Mouse (Mus musculus) liver, adult 2 months (tissue): ENCODE results near the gene Oser1.

ENCODE experiments used
- CTCF ChIP-seq: fragments of 200-500 bp; IDR thresholded peaks from 2 replicates; pipeline ENCODE4 v1.5.1; 2011; ENCODE audit warnings: low read depth, low read length, control low read depth
- POLR2A ChIP-seq: fragments of 200-500 bp; IDR thresholded peaks from 2 replicates; pipeline ENCODE4 v1.6.1; 2011; ENCODE audit warnings: low read length, control low read depth; ENCODE audit not compliant: insufficient read depth; ENCODE audit errors: extremely low read depth

- TF ChIP-seq POLR2A (no peak), CTCF (no peak)
Observed at GRCm38 (mm10) chr2:163463998-163464397, 39.5 kb upstream of the Oser1 start.
